Mouse (Mus musculus): ENCODE results near the gene Pstpip1. TPM values are rescaled to one million over a fixed set of nuclear protein-coding genes. Genes with fewer than 3 reads are reported as not detected.

The Pstpip1 gene
- 151 TPM for total RNA-seq (2023)

GRCm38 (mm10) chr9:56089778-56090520 lies at the start of gene Pstpip1:
Pstpip1 (plus strand) TSS chr9:56089962.

GRCm38 (mm10) chr9:56041372-56042180 lies 48.2 kb upstream of the Pstpip1 start, which contains the start of gene Rcn2:
Rcn2 (plus strand) TSS chr9:56041845.

GRCm38 (mm10) chr9:56165377-56165776 lies 75.6 kb downstream of the Pstpip1 start, which contains the start of gene Tspan3:
Tspan3 (minus strand) TSS chr9:56165477.

Other genes with a start within 250 kb of the Pstpip1 start
- gene Scaper, start 151.8 kb upstream of the Pstpip1 start, total RNA-seq (2023), result 32.2 TPM
- gene 4930563M21Rik, start 79.4 kb upstream of the Pstpip1 start, total RNA-seq (2023), result not detected
- gene Rcn2, start 48.1 kb upstream of the Pstpip1 start, total RNA-seq (2023), result 35.1 TPM
- gene Tspan3, start 75.5 kb downstream of the Pstpip1 start, total RNA-seq (2023), result 19.3 TPM

All from CD4-positive naive resting alpha-beta T cell, adult 76 days (primary cell).